Mouse (Mus musculus): ENCODE results near the gene Tkfc.
A peak's percentile ranks its signal among the peaks of the same experiment; 100 is the strongest.
"Not testable (repeated sequence)": the region's sequence is repeated elsewhere in the genome, so short reads cannot be mapped to it uniquely, and the experiment has no call there.

Tkfc gene

GRCm38 (mm10) chr19:10587231-10587630 is 18.2 kb downstream of the Tkfc start:
- DNase-seq (ENCODE audit: low spot score in 2 of 2) = no peak

GRCm38 (mm10) chr19:10585112-10585511 is 20.3 kb downstream of the Tkfc start:
- no peak for DNase-seq (ENCODE audit: low spot score in 2 of 2)

- no peak for DNase-seq (ENCODE audit: low spot score in 2 of 2)
These were observed 21.8 kb downstream of the Tkfc start for GRCm38 (mm10) chr19:10583550-10584146.

DNA sequence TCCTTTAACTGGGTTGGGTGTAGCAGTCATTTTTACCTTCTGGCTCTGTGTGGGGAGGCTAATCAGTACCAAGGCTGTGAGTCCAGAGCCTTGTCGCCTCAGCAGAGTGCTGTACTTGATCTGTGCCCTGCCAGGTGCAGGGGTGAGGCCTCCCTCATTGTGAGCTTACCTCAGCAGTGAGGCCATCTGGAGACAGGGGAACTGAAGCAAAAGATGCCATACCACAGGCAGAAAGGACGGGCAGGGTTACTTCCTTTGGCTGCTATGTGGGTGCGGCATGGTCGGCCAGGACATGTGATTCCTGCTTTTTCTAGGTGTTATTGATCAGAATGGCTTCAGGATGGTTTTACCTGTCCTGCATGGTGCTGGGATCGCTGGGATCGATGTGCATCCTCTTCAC is 23.5 kb downstream of the Tkfc start:
- DNase-seq (ENCODE audit: low spot score in 2 of 2) = no peak

DNA sequence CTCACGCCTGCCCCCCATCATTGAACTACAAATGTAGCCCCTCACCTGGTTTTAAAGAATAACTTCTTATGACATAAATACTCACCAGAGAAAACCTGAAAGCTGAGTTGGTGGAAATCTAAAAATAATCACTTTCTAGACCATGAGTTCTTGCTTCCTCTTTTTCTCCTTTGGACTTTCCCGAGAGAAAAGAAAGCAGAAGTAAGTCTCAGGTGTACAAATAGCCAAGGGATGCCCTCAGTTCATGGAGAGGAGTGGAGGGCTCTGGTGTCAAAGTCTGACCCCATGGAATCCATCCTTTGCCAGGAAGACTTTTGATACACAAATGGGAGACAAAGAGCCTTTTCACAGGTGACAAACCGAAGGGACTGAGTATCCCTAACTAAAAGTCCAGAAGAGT is 24.7 kb downstream of the Tkfc start:
- DNase-seq (ENCODE audit: low spot score in 2 of 2) = no peak

DNA sequence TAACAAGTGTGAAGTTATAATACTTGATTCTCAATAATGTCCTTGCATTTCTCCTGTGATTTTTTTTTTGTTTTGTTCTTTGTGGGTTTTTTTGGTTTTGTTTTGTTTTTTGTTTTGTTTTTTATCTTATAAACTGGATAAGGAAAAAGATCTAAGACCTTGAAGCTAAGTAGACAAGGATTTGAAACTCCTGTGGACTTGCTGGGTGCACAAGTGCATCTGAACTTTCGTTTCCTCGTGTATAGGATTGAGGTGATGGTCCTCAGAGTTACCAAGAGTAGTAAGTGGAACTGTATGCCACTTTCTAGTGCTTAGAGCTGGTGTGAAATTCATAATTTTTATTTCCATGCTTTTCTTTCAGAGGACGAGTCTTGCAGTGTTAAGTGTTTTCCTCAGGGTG is 25.4 kb downstream of the Tkfc start:
- DNase-seq (ENCODE audit: low spot score in 2 of 2) = no peak

- peak; percentile 85 to 93 for DNase-seq (ENCODE audit: low spot score in 2 of 2)
These were observed 28.5 kb downstream of the Tkfc start, which contains the start of the genes Cyb561a3 and Tmem138 for GRCm38 (mm10) chr19:10576690-10577561. Cyb561a3 (plus strand) TSS chr19:10577172. Tmem138 (minus strand) TSS chr19:10577362.

GRCm38 (mm10) chr19:10569627-10570026 is 35.8 kb downstream of the Tkfc start:
- DNase-seq (ENCODE audit: low spot score in 2 of 2) = no peak

DNA sequence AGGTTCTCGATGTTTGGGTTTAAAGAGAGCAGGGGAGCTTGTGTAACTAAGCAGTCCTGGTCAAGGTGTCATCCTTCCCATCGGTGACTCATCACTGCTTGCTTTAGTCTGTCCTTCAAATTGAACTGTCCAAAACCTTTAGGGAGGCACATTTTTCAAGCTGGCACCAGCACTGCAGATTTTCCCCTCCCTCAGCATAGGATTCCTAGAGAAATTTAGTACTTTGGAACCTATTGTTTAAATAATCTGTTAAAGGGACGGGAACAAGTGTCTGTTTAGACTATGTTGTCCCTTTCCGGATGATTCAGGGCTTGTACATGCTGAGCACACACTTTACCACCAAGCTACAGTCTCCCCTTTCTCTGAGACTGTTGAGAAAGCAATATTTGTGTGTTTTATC is 40.2 kb downstream of the Tkfc start:
- DNase-seq (ENCODE audit: low spot score in 2 of 2) = no peak

DNA sequence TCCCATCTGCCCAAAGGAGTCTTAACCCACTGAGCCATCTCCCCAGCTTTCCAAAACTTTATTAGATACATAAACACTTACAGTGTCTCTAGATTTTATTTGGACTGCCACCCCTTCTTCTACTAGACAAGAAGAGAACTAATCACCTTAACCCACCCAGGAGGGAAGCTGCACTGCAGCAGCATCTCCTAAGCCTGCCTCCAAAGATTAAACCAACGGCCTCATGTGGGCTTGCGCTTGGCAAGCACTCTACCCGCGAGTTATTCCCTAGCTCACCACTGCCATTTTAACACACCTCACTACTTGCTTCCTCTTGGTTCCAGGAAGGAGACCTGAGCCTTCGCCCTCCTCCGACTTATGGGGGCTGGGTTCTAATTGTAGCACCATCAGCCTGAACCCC is 41.2 kb downstream of the Tkfc start:
- DNase-seq (ENCODE audit: low spot score in 2 of 2) = no peak

GRCm38 (mm10) chr19:10562351-10562750 is 43.1 kb downstream of the Tkfc start:
- DNase-seq (ENCODE audit: low spot score in 2 of 2) = no peak

DNA sequence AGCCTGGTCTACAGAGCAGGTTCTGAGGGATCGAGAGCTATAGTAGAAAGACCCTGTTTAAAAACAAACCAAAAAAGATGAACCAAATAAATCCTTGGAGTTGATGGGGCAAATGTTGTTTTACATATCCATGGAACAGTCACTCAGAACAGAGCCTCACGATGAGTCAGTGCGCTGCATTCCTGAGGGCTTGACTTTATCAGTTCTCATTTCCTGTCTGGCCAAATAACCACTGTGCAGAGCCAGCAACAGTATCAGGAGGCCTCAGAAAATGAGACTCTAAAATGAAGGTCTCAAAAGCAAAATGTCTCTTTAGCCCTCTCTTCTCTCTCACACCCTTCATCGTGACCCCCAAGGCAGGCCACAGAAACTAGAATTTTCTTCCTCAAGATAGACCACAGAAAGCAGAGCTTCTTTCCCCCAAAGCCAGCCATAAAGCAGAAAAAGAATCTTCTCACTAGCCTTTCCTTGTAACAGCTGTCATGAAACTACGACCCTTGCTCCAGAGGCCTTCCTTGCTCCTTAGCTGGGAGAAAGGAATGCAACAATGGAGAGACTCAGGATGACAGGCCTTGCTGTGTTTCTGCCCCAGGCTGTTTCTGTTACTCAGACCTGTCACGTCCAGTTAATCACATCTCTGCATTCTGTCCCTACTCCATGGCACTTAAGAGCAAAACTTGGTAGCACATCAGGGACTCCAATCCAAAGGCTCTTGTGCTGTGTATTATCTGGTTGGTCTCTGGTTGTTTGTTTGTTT is 43.7 kb downstream of the Tkfc start:
- DNase-seq (ENCODE audit: low spot score in 2 of 2) = no peak

DNA sequence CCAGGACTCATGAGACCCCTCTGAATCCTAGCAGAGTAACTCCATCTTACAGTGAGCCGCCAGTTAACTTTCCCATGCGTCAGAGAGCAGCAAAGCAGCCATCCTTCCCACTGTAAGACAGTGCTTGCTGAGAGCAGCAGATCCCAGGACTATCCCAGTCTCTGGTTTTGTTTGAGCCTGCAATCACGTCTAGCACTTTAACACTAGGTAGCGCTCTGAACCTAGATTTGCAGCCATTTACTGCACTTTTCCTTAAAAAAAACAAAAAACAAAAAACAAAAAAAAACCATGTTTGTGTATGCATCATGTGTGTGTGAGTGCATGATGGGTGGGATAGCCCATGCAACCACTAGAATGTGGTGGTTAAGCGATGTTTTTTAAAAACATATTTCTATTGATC is 45.3 kb downstream of the Tkfc start:
- DNase-seq (ENCODE audit: low spot score in 2 of 2) = no peak

GRCm38 (mm10) chr19:10557837-10558375 is 47.5 kb downstream of the Tkfc start:
- DNase-seq (ENCODE audit: low spot score in 2 of 2) = not testable (repeated sequence)

DNA sequence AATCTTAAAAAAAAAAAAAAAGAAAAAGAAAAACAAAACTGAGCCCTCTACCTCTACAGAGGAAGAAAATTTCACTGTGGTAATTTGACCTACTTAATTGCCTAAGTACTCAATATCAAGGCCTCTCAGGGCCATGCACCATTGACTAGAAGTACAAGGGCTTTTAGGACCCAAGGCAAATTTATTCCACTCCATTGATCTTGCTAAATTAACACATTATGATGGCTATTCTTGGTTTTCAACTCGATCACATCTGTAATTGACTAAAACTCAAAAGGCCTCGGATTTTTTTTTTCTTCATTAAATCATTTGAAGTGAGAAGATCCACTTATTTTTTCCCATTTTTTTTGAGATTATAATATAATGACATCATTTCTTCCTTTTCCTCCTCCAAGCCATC is 48.0 kb downstream of the Tkfc start:
- no peak for DNase-seq (ENCODE audit: low spot score in 2 of 2)

GRCm38 (mm10) chr19:10557001-10557400 is 48.5 kb downstream of the Tkfc start:
- no peak for DNase-seq (ENCODE audit: low spot score in 2 of 2)

- peak; percentile 71 for DNase-seq (ENCODE audit: low spot score in 2 of 2)
These were observed 49.6 kb downstream of the Tkfc start, which contains the start of gene Tmem216 for GRCm38 (mm10) chr19:10555624-10556510. Tmem216 (minus strand) TSS chr19:10556238.

GRCm38 (mm10) chr19:10539454-10539853 is 66.0 kb downstream of the Tkfc start:
- no peak for DNase-seq (ENCODE audit: low spot score in 2 of 2)
